Mouse (Mus musculus) spleen, postnatal 14 days (tissue): ENCODE measurements at regions not wholly inside any gene's neighbourhood (a gene's known extent, or its start where the extent isn't known, plus 50 kb on each side); places are given as distances from the start of the nearest gene placed in this dataset.

Source experiments
- DNase-seq, 2 experiments: peaks; one replicate each; pipeline ENCODE4 v3.0.0; 2021 to 2022; ENCODE audit warnings: low spot score in 2 of 2

DNA sequence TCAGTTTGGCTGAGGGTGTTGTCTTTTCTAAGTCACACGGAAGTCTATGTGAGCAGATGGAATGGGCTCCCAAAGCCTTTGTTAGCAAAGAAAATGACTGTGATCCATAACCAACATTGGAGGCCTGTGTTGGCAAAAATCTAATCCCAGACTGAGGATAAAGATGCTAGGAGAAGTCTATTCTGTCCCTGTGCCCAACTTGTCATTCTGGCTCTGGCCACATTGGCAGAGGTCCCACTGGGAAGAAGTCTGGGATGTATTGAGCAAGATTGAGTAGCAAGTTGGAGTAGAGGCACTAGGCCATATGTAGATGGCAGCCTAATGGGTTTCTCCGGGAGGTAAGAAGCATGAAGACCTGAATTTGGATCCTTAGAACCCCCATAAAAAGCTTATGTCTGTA, 54.1 kb downstream of the Nog start:
- no peak for DNase-seq

- no peak for DNase-seq
These were observed 58.8 kb downstream of the Nog start for GRCm38 (mm10) chr11:89243370-89243769.

DNA sequence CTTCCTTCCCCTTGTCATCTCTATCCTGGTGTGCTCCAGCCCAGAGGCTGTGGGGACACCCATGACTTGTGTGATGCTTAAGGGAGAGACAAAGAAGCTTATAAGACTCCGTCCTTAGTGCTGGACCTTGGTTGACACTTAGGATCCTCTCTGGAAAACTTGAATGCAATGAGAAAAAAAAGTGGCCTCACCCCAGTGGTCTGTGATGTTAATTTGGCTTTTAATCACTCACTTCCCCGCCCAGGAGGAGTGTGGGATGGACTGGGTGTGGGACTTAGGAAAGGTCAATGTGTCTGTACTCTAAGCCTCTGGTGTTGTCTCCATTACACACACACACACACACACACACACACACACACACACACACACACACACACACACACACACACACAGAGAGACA, 60.0 kb downstream of the Nog start:
- DNase-seq, result no peak

- DNase-seq, result no peak
These were observed 62.2 kb downstream of the Nog start for GRCm38 (mm10) chr11:89239891-89240290.

GRCm38 (mm10) chr11:89236904-89237303, 65.2 kb downstream of the Nog start:
- no peak for DNase-seq

DNA sequence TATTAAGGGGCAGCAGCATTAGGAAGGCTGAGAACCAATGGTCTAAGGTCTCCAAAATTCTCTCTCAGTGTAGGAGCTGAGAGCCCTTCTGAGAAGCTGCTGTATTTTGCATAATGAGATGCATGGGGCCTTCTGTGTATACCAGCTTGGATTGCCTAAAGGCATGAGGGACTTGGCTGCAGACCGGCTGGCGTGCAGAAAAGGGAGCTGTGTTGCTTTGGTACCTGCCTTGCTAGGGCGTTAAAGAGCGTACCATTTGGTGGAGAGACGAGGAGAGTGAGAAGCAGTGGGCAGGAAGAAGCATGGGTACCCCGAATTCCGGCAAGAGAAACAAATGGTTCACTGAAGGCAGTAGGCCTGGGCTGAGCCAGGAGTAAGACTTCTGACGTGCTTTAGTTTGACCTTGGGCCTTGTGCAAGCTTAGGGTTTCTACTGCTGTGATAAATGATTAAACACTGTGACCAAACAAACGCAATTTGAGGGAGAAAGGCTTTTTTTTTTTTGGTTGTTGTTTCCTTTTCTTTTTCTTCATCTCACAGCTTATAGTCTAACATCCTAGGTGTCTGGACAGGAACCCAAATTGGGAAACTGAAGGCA, 69.2 kb downstream of the Nog start:
- DNase-seq, result no peak

DNA sequence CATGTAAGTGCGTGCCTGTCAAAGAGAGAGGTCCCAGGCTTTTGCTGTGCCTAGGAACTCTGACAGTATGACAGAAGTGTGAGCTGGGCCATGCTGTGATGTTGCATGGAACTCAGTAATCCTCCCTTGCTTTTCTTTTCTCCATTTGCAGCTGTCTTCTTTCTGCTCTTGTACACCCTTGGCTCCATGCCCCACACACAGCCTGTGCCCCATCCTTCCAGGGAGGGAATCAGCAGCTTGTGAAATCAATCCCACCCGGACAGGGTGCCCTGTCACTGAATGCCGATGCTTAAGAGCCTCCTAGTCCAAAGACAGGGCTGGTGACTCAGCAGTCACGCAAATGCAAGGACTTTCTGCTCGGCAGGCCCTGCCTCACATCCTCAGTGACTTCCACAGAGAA, 72.4 kb downstream of the Nog start:
- no peak for DNase-seq

DNA sequence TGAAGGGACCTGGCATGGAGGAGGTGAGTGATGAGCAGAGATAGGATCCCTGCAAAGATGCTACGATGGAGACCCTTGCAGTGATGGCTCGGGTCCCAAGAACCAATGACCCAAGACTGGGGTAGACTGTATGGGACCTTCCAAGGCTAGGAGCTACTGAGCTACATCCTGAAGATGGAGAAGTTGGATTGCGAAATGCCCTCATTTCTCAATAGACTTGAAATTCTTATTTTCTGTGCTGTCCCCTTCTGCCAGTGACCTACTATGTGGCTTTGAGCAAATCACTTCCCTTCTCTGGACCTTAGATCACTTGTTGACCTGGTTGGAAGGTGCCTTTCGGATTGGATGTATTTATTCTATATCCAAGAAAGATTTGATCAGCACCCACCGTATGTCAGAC, 88.9 kb downstream of the Nog start:
- DNase-seq, result no peak

DNA sequence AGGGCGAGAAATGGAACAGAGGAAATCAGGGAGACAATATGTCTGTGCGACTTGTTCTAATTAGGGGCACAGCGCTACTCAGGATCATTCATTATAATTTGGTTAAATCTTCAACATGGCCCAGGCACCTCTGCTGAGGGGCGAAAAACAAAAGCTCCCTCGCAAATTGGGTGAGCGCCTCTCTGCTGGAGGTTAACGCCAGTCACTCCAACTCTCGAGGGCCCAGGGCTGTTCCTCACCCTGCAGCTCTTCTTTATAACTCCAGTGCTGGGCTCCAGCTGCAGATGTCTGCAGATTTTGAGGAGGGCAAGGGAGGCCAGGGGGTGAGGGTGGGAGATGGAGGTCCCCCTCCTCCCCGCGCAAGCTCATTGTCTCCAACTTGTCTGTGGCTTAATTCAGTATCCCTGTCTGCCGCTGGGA, 92.6 kb downstream of the Nog start:
- no peak for DNase-seq

DNA sequence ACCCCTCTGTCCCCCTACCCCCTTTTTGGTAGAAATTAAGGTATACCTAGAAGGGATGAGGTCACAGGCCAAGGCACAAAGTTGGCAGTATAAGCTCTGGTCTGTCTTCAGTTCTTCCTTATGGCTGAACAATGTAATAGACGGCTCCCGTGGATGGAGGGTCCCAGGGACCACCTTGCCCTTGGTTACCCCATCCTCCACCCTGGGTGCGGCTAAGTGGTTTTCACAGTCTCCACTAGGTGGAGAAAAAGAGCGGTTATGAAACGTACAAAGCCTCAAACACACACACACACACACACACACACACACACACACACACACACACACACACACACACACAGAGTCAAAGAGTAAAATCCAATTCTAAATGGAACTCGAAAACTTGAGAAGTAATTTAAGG, 93.1 kb downstream of the Nog start:
- DNase-seq, result no peak

DNA sequence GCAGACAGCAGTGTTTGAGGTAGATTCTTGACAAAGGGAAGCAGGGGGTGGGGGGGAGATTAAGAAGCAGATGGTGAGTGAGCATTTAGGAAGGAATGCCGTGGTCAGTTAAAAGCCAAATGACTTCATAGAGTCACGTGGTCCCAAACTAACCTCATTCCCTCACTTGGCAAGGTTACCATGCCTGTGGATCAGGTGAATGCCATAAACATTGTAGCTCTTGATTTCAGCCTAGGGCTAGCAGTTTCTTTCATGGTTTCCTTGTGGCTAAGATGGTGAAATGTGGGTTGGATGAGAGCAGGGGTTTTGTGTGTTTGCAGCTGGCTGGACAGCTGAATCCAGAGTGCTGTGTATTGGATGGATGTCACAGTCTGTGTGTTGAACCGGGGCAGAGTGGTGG, 95.3 kb downstream of the Nog start:
- DNase-seq, result no peak

GRCm38 (mm10) chr11:89204948-89205545, 97.1 kb downstream of the Nog start:
- no peak for DNase-seq

DNA sequence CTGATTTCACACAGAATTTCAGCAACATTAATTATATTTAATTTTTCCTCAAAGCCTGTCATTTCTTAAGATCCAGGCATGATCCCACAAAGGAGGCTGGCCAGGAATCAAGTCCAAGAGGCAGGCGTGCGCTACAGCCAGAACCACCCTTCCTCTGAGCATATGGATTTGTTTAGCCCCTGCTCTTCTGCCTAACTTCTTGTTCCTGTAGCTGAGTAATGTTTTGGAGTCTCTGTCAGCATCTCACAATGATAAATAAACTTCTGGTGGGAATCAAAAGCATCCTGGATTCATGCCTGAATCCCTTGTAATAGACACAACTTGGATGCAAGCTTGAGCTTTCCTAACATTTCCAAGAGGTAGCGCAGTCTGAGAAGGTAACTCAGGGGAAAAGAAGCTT, 101.7 kb downstream of the Nog start:
- no peak for DNase-seq

DNA sequence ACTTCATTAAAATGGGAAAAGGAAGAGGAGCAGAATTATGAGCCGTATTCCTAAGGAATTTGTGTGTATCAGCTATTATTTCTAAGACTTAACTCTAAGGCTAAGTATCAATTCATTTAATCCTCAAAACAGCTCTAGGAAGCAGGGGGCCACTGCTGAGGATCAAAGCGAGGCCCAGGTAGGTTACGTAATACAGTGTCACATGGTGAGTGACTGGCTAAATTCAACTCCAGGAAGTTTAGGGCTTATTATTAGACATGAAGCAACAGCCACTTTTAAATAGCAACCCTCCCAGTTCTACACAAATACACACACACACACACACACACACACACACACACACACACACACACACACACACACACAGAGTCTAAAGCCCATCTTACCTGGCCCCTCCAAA, 109.3 kb downstream of the Nog start:
- DNase-seq, result no peak

DNA sequence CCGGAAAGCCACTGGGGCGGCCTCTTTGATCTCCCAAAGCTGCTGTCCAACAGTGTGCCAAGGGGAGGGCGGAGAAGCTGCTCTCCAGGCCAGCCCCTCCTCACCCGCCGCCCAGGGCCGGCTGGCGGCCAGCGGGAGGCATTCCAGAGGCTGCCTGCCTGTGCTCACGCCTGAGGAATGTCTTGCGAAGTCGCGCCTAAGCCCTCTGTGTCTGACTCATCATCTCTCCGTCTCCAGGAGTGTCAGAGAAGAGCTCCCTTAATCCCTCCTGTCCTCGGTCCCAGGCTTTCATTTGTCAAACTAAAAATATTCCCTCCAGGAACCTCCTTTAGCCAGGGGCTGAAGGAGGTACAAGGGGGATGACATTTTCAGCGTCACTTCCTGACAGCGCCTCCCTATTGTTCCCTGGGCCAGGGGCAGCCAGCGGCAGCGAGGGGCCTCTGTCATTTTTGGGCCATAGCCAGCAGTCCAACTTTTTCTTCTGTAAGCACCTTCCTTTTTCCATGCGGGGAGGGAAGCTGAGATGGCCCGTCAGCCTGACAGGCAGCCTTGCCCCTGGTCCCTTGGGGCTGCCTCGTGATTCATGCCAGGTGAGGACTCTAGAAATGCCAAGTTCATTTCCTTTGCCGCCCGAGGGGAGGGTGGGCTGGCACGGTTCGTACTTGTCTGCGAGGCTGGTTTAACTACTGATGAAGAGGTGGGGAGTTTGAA, 113.4 kb downstream of the Gm525 start:
- DNase-seq, result no peak

DNA sequence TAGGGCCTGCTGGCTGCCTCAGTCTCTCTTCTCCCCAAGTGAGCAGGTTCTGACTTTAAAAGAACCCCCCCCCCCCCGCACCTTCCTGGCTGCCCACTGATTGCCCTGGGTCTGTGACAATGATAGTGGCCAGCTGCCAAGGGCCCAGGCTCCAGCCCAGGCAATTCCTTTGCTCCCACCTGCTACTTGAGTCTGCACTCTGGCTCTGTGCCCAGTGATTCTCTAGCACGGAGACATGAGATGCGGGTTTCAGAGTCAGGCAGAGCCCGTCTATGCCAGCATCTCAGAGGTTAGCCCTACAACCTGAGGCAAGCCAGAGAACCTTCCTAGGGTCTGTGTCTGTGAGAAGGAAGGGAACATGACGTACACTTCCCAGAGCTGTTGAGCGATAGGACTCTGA, 112.2 kb downstream of the Gm525 start:
- no peak for DNase-seq

DNA sequence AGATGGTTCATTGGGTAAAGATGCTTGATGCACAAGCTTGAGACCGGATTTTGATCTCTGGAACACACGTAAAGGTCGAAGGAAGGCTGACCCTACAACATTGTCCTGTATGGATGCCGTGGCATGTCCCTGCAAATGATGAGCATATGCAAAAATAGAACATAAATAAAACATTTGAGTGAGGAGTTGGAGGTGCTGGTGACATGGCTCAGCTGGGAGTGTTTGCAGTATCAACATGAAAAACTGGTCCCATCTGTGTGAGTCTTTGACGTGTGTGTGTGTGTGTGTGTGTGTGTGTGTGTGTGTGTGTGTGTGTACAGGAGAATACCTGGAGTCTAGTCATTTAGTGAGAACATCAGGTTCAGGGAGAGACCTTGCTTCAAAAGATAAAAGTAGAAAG, 107.8 kb downstream of the Gm525 start:
- no peak for DNase-seq

GRCm38 (mm10) chr11:89178436-89178835, 104.8 kb downstream of the Gm525 start:
- no peak for DNase-seq

DNA sequence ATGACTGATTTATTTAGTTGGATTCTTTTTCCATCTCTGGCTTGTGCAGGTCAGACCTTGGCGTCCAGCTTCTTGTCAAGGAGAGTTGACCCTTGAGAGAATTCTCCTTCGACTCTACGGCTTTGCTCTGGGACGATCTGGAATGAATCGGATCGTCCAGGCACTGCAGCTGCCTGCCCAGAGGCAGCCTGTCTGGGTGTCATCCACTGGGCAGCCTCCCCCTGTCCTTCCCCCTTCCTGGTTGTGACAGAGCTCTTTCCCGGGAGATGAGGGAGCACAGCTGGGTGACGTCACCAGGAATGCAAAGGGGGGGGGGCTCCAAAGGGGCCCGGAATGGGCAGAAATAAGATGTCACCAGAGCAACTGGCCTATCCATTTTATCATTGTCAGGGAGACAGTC, 101.9 kb downstream of the Gm525 start:
- DNase-seq, result no peak

DNA sequence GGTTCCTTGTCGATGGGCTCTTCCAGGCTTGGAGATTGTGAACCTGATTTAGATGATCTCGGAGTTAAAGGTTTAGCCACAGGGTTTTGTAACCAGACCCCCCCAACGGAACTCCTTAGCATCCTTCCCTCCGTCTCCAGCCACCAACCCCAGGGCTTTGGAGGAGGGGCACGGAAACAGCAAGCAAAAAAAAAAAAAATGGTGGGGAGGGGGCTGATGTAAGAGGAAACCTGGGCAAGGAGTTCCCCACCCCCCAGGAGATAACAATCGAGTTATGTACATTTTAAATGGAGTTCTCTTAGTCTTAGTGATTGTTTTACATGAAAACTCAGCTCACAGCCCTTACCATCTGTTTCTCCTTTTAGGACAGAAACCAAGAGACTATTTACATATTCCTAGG, 101.3 kb downstream of the Gm525 start:
- DNase-seq, result no peak

- DNase-seq, result peak; percentile 34 to 65
These were observed 91.6 kb downstream of the Gm525 start for GRCm38 (mm10) chr11:89165278-89165677.

DNA sequence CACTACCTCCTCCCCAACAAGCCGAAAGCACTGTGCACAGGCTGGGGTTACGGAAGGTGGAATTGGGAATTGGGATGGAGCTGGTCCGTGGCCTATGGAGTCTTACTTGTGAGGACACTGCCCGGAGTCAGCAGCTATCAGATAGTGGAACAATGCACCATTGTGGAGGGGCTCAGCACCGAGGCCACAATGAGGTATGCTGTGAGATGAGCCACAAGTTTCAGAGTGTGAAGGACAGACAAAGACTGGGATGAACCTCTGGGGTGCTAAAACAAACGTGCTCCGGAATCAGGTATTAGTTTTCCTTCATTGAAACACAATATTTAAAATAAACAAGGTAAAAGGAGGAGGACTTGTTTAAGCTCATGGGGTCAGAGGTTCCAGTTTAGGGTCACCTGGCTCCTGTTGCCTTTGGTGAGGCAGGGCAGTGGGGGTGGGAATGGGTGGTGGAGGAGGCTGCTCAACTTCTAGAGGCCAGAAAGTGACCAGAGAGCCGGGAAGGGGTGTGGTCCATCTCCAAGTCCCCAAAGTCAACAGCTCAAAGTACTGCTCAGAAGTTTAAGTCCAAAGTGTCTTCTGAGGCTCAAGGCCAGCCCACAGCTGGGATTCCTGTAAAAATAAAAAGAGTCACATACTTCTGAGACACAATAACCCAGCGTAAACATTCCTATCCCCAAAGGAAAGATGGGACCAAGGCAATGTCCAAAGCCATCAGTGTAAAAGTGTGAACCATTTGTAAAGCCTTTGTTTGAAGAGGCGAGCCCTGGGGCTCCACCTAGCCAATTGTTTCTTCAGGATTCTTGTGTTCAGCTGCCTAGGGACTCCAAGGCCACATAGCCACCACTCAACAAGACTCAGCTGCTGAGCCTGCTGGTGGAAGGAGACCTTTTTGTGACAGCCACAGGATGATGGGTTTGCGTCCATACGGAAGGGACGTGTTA, 80.1 kb downstream of the Gm525 start:
- DNase-seq, result no peak
